Mouse (Mus musculus): ENCODE measurements around the gene Ak2. TPM values are rescaled to one million over a fixed set of nuclear protein-coding genes. Genes with fewer than 3 reads are reported as not detected.

Ak2 gene
- total and polyA plus RNA-seq, 3 experiments = 269 to 363 (median 280) TPM

GRCm38 (mm10) chr4:129032133-129032962 is 40.6 kb downstream of the Ak2 start (continued):
- TF ChIP-seq SIN3A (IDR thresholded peaks at IDR 0.05; ENCODE audit: low read length) = peak; percentile 89

DNA sequence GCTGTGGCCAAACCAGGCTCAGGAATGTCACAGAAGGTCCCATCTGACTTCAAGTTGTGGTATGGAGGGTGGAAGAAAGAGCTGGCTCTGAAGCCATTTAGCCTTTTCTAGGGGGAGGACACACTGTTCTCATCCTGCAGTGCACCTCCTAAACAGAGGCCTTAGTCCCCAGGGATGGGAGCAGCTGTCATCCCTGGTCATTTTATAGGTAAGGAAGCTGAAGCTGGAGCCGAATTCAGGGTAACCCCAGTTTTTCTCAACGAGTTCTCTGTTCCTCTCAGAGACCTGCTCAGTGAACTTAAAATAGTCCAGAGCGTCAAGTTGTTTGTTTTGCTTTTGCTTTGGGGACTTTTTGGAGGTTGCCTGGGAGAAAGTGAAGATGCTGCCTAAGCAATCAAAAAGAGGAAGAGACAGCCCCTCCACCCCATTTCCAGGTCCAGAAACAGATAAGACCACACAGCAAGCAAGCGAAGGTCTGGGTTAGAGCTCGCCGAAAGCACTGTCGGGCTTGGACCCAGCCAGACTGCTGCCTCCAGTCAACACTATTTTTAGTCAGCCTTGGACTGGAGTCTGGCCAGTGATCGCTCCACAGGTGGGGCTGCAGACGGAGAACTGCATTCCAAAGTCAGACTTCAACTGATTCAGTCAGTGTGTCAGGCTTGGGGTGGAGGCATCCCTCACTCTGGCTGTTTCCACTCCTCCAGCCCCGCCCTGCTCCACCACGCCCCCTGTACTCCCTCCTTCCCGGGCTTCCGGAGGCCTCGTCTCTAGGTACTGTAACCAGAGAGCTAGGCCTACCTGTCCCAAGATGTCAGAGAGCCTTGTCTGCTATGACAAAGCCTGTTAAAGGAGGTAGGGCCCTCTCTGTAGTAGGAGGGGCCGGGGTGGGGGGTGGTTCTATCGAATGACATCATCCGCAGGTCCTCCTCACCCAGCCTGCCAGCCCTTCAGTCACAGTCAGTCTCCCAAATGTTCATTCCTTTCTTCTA is 41.5 kb downstream of the Ak2 start:
- Histone ChIP-seq H3K9me3 (replicated peaks; ENCODE audit: low read length) (no peaks in the 10 kb centered on the region), H3K27me3 (replicated peaks) (no peaks in the 10 kb centered on the region), H3K79me2 (replicated peaks; ENCODE audit: control insufficient read depth, extremely low read depth, insufficient read depth, poor library complexity, severe bottlenecking) (no peaks in the 10 kb centered on the region), H3K9ac (ENCODE audit: insufficient read depth, low read depth) (peak overlapping the region; percentile 15; the same call in 1 of the 2 replicates), H3K4me3 (replicated peaks in 1 of 3; ENCODE audit: low read depth in 2 of 3, low read length in 2 of 3, poor library complexity in 1 of 3) (peak overlapping the region; percentile 29 to 51 (median 37)), H3K4me2 (ENCODE audit: insufficient read depth, low read depth, poor library complexity, severe bottlenecking) (peak overlapping the region; percentile 89), H3K27ac (ENCODE audit: insufficient read depth, low read depth) (peak overlapping the region; percentile 99), H3K4me1 (ENCODE audit: control insufficient read depth in 1 of 2, insufficient read depth in 2 of 2) (peaks cover 19 to 48% of the 10 kb centered on the region in 2 experiments), H3K36me3 (replicated peaks in 1 of 2; ENCODE audit: control insufficient read depth in 1 of 2, insufficient read depth in 1 of 2, low read length in 1 of 2) (no peaks in the 10 kb centered on the region)
- dilution Hi-C loops (cut with MboI; ENCODE audit: extremely low pct_ligation_motif_present, extremely low pct_unique_long_range_greater_than_20kb, low sequenced_read_pairs) = no loop called here
- TF ChIP-seq JUN (IDR thresholded peaks at IDR 0.05; ENCODE audit: insufficient read depth, low read depth, low read length) = peak; percentile 62
- TF ChIP-seq RCOR1 (conservative IDR thresholded peaks at IDR 0.05; ENCODE audit: low read depth, low read length) = peak; percentile 36
- TF ChIP-seq IRF4 (IDR thresholded peaks at IDR 0.05; ENCODE audit: low read depth, low read length) = peak; percentile 83
- peak; percentile 67 for TF ChIP-seq SIN3A (IDR thresholded peaks at IDR 0.05; ENCODE audit: low read length)
- no peak for TF ChIP-seq GABPA (IDR thresholded peaks at IDR 0.05; ENCODE audit: insufficient replicate concordance, low read depth, low read length)
- TF ChIP-seq TBP (conservative IDR thresholded peaks at IDR 0.05; ENCODE audit: low read depth, low read length) = peak; percentile 75; the same call in 1 of the 2 replicates
- peak; percentile 88 for TF ChIP-seq ETS1 (conservative IDR thresholded peaks at IDR 0.05; ENCODE audit: low read depth, low read length)
- peak; percentile 11; the same call in 1 of the 2 replicates for TF ChIP-seq SMC3 (IDR thresholded peaks at IDR 0.05; ENCODE audit: low read depth, low read length)
- peak; percentile 83 for TF ChIP-seq MAFK (IDR thresholded peaks at IDR 0.05; ENCODE audit: insufficient replicate concordance, low read length)
- peak; percentile 95 for TF ChIP-seq MEF2A (IDR thresholded peaks at IDR 0.05; ENCODE audit: borderline replicate concordance, low read depth, low read length)
- TF ChIP-seq CHD2 (IDR thresholded peaks at IDR 0.05; ENCODE audit: low read length) = peak; percentile 55; the same call in 1 of the 2 replicates
- peak; percentile 69 for TF ChIP-seq BHLHE40 (IDR thresholded peaks at IDR 0.05; ENCODE audit: low read depth, low read length)
- 0 out of 2 replicates have a peak, but pooled peaks have one; percentile 1 for TF ChIP-seq NELFE (IDR thresholded peaks at IDR 0.05; ENCODE audit: low read depth, low read length)
- TF ChIP-seq UBTF (IDR thresholded peaks at IDR 0.05; ENCODE audit: low read depth, low read length) = 0 out of 2 replicates have a peak, but pooled peaks have one; percentile 75
- TF ChIP-seq ELF1 (IDR thresholded peaks at IDR 0.05; ENCODE audit: low read depth, low read length) = peak; percentile 4; the same call in 1 of the 2 replicates
- no peak for TF ChIP-seq USF2 (conservative IDR thresholded peaks at IDR 0.05; ENCODE audit: low read depth, low read length)
- peak; percentile 46; the same call in 1 of the 2 replicates for TF ChIP-seq POLR2A (IDR thresholded peaks at IDR 0.05; ENCODE audit: low read depth, low read length)
- TF ChIP-seq TCF12 (IDR thresholded peaks at IDR 0.05; ENCODE audit: low read depth, low read length) = peak; percentile 66
- peak; percentile 63; the same call in 1 of the 2 replicates for TF ChIP-seq EP300 (IDR thresholded peaks at IDR 0.05; ENCODE audit: low read length)
- TF ChIP-seq ZNF384 (IDR thresholded peaks at IDR 0.05; ENCODE audit: low read depth, low read length) = no peak
- no peak for TF ChIP-seq USF1 (IDR thresholded peaks at IDR 0.05; ENCODE audit: low read depth, low read length)
- in situ Hi-C loops (cut with MboI; ENCODE audit: low pct_ligation_motif_present, low pct_unique_long_range_greater_than_20kb, low sequenced_read_pairs) = loop anchor here (10.0 kb wide), 1 partner anchor 58 kb away; no protein-coding TSS in a partner anchor
- peak; percentile 91 for DNase-seq (ENCODE audit: extremely low read depth)

Measured in CH12.LX (cell line).